Mouse (Mus musculus): ENCODE results near the gene Cyp11a1. TPM values are rescaled to one million over a fixed set of nuclear protein-coding genes. Genes with fewer than 3 reads are reported as not detected.
A peak's percentile ranks its signal among the peaks of the same experiment; 100 is the strongest.

The Cyp11a1 gene
- total RNA-seq, 2 experiments from 2014 or later = 0.10 TPM; not detected in 1

GRCm38 (mm10) chr9:58043496-58044017, 37.3 kb downstream of the Cyp11a1 start:
- peak; percentile 89 for DNase-seq
- Histone ChIP-seq H3K27ac (peak overlapping the region; percentile 71), H3K4me3 (no peak overlapping the region)
- intact Hi-C loops (cut with DNase I) = no loop called here
- TF ChIP-seq CTCF (IDR thresholded peaks at IDR 0.05) = no peak

- no peak for TF ChIP-seq CTCF (IDR thresholded peaks at IDR 0.05)
- Histone ChIP-seq H3K4me3 (no peak overlapping the region), H3K27ac (peak overlapping the region; percentile 28)
- no peak for DNase-seq
- intact Hi-C loops (cut with DNase I) = no loop called here
Observed at GRCm38 (mm10) chr9:58044828-58045227, 38.6 kb downstream of the Cyp11a1 start.

- H3K4me3 ChIP-seq = no peak overlapping the region
- no peak for TF ChIP-seq CTCF (IDR thresholded peaks at IDR 0.05)
- H3K27ac ChIP-seq = peak overlapping the region; percentile 28; the same call in 1 of the 2 replicates
- DNase-seq = no peak
- intact Hi-C loops (cut with DNase I) = no loop called here
Observed at GRCm38 (mm10) chr9:58045646-58046045, 39.4 kb downstream of the Cyp11a1 start.

GRCm38 (mm10) chr9:58047061-58047460, 40.9 kb downstream of the Cyp11a1 start:
- DNase-seq = no peak
- no peak for TF ChIP-seq CTCF (IDR thresholded peaks at IDR 0.05)
- intact Hi-C loops (cut with DNase I) = no loop called here
- no peak overlapping the region for H3K27ac ChIP-seq
- H3K4me3 ChIP-seq = no peak overlapping the region

- DNase-seq = no peak
Observed at GRCm38 (mm10) chr9:58048621-58049020, 42.4 kb downstream of the Cyp11a1 start.

GRCm38 (mm10) chr9:58049186-58049585, 43.0 kb downstream of the Cyp11a1 start:
- no peak for DNase-seq
- TF ChIP-seq CTCF (IDR thresholded peaks at IDR 0.05) = no peak
- H3K4me3 ChIP-seq = no peak overlapping the region
- H3K27ac ChIP-seq = no peak overlapping the region
- intact Hi-C loops (cut with DNase I) = no loop called here

More at GRCm38 (mm10) chr9:58048621-58049020, 42.4 kb downstream of the Cyp11a1 start:
- H3K27ac ChIP-seq = no peak overlapping the region
- no peak overlapping the region for H3K4me3 ChIP-seq
- no peak for TF ChIP-seq CTCF (IDR thresholded peaks at IDR 0.05)
- intact Hi-C loops (cut with DNase I) = no loop called here

- Histone ChIP-seq H3K4me3 (no peak overlapping the region), H3K27ac (no peak overlapping the region)
- intact Hi-C loops (cut with DNase I) = no loop called here
- no peak for TF ChIP-seq CTCF (IDR thresholded peaks at IDR 0.05)
- DNase-seq = no peak
Observed at GRCm38 (mm10) chr9:58049861-58050260, 43.6 kb downstream of the Cyp11a1 start.

- Histone ChIP-seq H3K4me3 (no peak overlapping the region), H3K27ac (no peak overlapping the region)
- DNase-seq = no peak
- peak; percentile 15; the same call in 1 of the 2 replicates for TF ChIP-seq CTCF (IDR thresholded peaks at IDR 0.05)
- intact Hi-C loops (cut with DNase I) = no loop called here
Observed at GRCm38 (mm10) chr9:58051937-58052336, 45.7 kb downstream of the Cyp11a1 start.

GRCm38 (mm10) chr9:58053102-58053501, 46.9 kb downstream of the Cyp11a1 start:
- Histone ChIP-seq H3K4me3 (no peak overlapping the region), H3K27ac (no peak overlapping the region)
- DNase-seq = peak; percentile 63
- TF ChIP-seq CTCF (IDR thresholded peaks at IDR 0.05) = peak; percentile 62
- intact Hi-C loops (cut with DNase I) = no loop called here

GRCm38 (mm10) chr9:58053544-58053943, 47.3 kb downstream of the Cyp11a1 start:
- TF ChIP-seq CTCF (IDR thresholded peaks at IDR 0.05) = no peak
- Histone ChIP-seq H3K27ac (no peak overlapping the region), H3K4me3 (no peak overlapping the region)
- DNase-seq = no peak
- intact Hi-C loops (cut with DNase I) = no loop called here

- intact Hi-C loops (cut with DNase I) = no loop called here
- no peak for TF ChIP-seq CTCF (IDR thresholded peaks at IDR 0.05)
- H3K27ac ChIP-seq = no peak overlapping the region
- no peak overlapping the region for H3K4me3 ChIP-seq
- no peak for DNase-seq
Observed at GRCm38 (mm10) chr9:58054032-58054431, 47.8 kb downstream of the Cyp11a1 start.

GRCm38 (mm10) chr9:58055666-58056065, 49.5 kb downstream of the Cyp11a1 start:
- TF ChIP-seq CTCF (IDR thresholded peaks at IDR 0.05) = no peak
- no peak overlapping the region for H3K27ac ChIP-seq
- DNase-seq = no peak
- H3K4me3 ChIP-seq = no peak overlapping the region
- intact Hi-C loops (cut with DNase I) = no loop called here

- no peak for DNase-seq
- no peak for TF ChIP-seq CTCF (IDR thresholded peaks at IDR 0.05)
- Histone ChIP-seq H3K4me3 (no peak overlapping the region), H3K27ac (no peak overlapping the region)
- intact Hi-C loops (cut with DNase I) = no loop called here
Observed at GRCm38 (mm10) chr9:58059920-58060319, 53.7 kb downstream of the Cyp11a1 start.

All from gastrocnemius, adult 2 months (tissue).